Mouse (Mus musculus) frontal cortex, postnatal 10 days (tissue): ENCODE results near the gene Tmem63a.
"Not testable (repeated sequence)": the region's sequence is repeated elsewhere in the genome, so short reads cannot be mapped to it uniquely, and the experiment has no call there.

ENCODE experiments used
- DNase-seq, 2 experiments: peaks; one replicate each; pipeline ENCODE4 v3.0.0; 2022; ENCODE audit warnings: low spot score in 2 of 2, mixed read lengths in 1 of 2

Tmem63a gene

GRCm38 (mm10) chr1:180926286-180926685 lies 15.9 kb upstream of the Tmem63a start:
- no peak for DNase-seq

GRCm38 (mm10) chr1:180929599-180929998 lies 12.5 kb upstream of the Tmem63a start:
- DNase-seq, result no peak

- DNase-seq, result no peak
These were observed 11.0 kb upstream of the Tmem63a start for GRCm38 (mm10) chr1:180931106-180931505.

GRCm38 (mm10) chr1:180933659-180934058 lies 8.5 kb upstream of the Tmem63a start:
- no peak for DNase-seq

- no peak for DNase-seq
These were observed 7.4 kb upstream of the Tmem63a start, which contains the start of gene Lefty1 for GRCm38 (mm10) chr1:180934467-180935419. TSS of gene Lefty1 (plus strand) at chr1:180935022.

- not testable (repeated sequence) for DNase-seq
These were observed 5.3 kb upstream of the Tmem63a start for GRCm38 (mm10) chr1:180936610-180937398.

- DNase-seq, result not testable (repeated sequence)
These were observed 4.5 kb upstream of the Tmem63a start for GRCm38 (mm10) chr1:180937631-180938030.

- not testable (repeated sequence) for DNase-seq
These were observed 3.4 kb upstream of the Tmem63a start for GRCm38 (mm10) chr1:180938781-180939180.

- DNase-seq, result no peak
These were observed 1.2 kb upstream of the Tmem63a start for GRCm38 (mm10) chr1:180940776-180941460.

- no peak for DNase-seq
These were observed 418 bp upstream of the Tmem63a start for GRCm38 (mm10) chr1:180941726-180942125.

GRCm38 (mm10) chr1:180943032-180943644 lies 994 bp downstream of the Tmem63a start:
- DNase-seq, result no peak

- DNase-seq, result no peak
These were observed 1.8 kb downstream of the Tmem63a start for GRCm38 (mm10) chr1:180943896-180944295.

GRCm38 (mm10) chr1:180944553-180944952 lies 2.4 kb downstream of the Tmem63a start:
- no peak for DNase-seq

- DNase-seq, result peak in 1 of 2 experiments; percentile 24
These were observed 3.1 kb downstream of the Tmem63a start for GRCm38 (mm10) chr1:180945001-180945980.

GRCm38 (mm10) chr1:180946448-180946847 lies 4.3 kb downstream of the Tmem63a start:
- DNase-seq, result no peak

- no peak for DNase-seq
These were observed 10.1 kb downstream of the Tmem63a start for GRCm38 (mm10) chr1:180952085-180952746.

- DNase-seq, result no peak
These were observed 10.7 kb downstream of the Tmem63a start for GRCm38 (mm10) chr1:180952808-180953207.

GRCm38 (mm10) chr1:180956401-180956800 lies 14.3 kb downstream of the Tmem63a start:
- DNase-seq, result no peak

- no peak for DNase-seq
These were observed 14.8 kb downstream of the Tmem63a start for GRCm38 (mm10) chr1:180956973-180957381.

GRCm38 (mm10) chr1:180957989-180958388 lies 15.8 kb downstream of the Tmem63a start:
- no peak for DNase-seq
